ENCODE assay signal across 12 mouse cellular contexts in genomic region chr15:78384220-78385116, GRCm38 (mm10). TPM values are rescaled to one million over a fixed set of nuclear protein-coding genes. Genes with fewer than 3 reads are reported as not detected.
A peak's percentile ranks its signal among the peaks of the same experiment; 100 is the strongest.
DNase-seq lines count a peak whose midpoint lies in the region; ATAC-seq lines count a peak whose summit lies in the region.
"Had no signal": no experiment of that assay in that cellular context is flagged by ENCODE, and none has a peak within 500 bp of the region (broad histone marks: within the 10 kb centered on the region; RNA-seq: fewer than 3 reads in every experiment).

No protein-coding gene starts in this region.

- DNase-seq in cerebellum, adult 9-11 months, result peak; percentile 45
- no peak for DNase-seq in cerebellum, postnatal 14 days
- DNase-seq in left cerebral cortex, postnatal 4 days, result peak; percentile 51
- DNase-seq in left cerebral cortex, postnatal 36 days (ENCODE audit: low spot score in 2 of 2), result no peak
- DNase-seq in layer of hippocampus, postnatal 14 days (ENCODE audit: low spot score in 2 of 2), result peak; percentile 60 to 74
- DNase-seq in spleen, postnatal 36 days (ENCODE audit: low spot score in 2 of 2), result no peak

- H3K27ac ChIP-seq in embryonic facial prominence, embryonic 15.5 days (replicated peaks), result 0 out of 2 replicates have a peak overlapping the region, but pooled peaks have one; percentile 18
- no peak overlapping the region for H3K27ac ChIP-seq in kidney, embryonic 15.5 days

- H3K36me3 ChIP-seq in embryonic facial prominence, embryonic 15.5 days, result no peaks in the 10 kb centered on the region
- H3K36me3 ChIP-seq in kidney, embryonic 15.5 days, result no peaks in the 10 kb centered on the region

- H3K4me3 ChIP-seq in embryonic facial prominence, embryonic 15.5 days (replicated peaks), result no peak overlapping the region
- no peak overlapping the region for H3K4me3 ChIP-seq in kidney, embryonic 15.5 days (replicated peaks)

- no peak overlapping the region for H3K4me2 ChIP-seq in embryonic facial prominence, embryonic 15.5 days (replicated peaks)
- no peak overlapping the region for H3K4me2 ChIP-seq in kidney, embryonic 15.5 days

- no peak for ATAC-seq in embryonic facial prominence, embryonic 15.5 days (ENCODE audit: insufficient number of reproducible peaks, low FRiP score, low TSS enrichment, low read depth)
- no peak for ATAC-seq in kidney, embryonic 15.5 days (replicated peaks; ENCODE audit: low FRiP score)

- WGBS in embryonic facial prominence, embryonic 15.5 days, result 61% methylated on average over 7 of the region's 7 CpGs
- 68% methylated on average over 7 of the region's 7 CpGs for WGBS in kidney, embryonic 15.5 days

- H3K9me3 ChIP-seq in embryonic facial prominence, embryonic 15.5 days (replicated peaks), result no peaks in the 10 kb centered on the region
- no peaks in the 10 kb centered on the region for H3K9me3 ChIP-seq in kidney, embryonic 15.5 days (replicated peaks)

- H3K4me1 ChIP-seq in embryonic facial prominence, embryonic 15.5 days, result 0 out of 2 replicates have a peak, but pooled peaks cover 6% of the 10 kb centered on the region
- H3K4me1 ChIP-seq in kidney, embryonic 15.5 days, result no peaks in the 10 kb centered on the region

- H3K27me3 ChIP-seq in embryonic facial prominence, embryonic 15.5 days, result no peaks in the 10 kb centered on the region
- no peaks in the 10 kb centered on the region for H3K27me3 ChIP-seq in kidney, embryonic 15.5 days

- no peak overlapping the region for H3K9ac ChIP-seq in embryonic facial prominence, embryonic 15.5 days
- no peak overlapping the region for H3K9ac ChIP-seq in kidney, embryonic 15.5 days

- intact Hi-C loops in left cerebral cortex, postnatal 4 days (cut with DNase I), result no loop called here
- intact Hi-C loops in left cerebral cortex, postnatal 36 days (cut with DNase I), result no loop called here

RNA-seq across cellular contexts. Expression of gene Tex33, which starts 11.2 kb away (rescaled TPM):
- not detected for total RNA-seq in left cerebral cortex, postnatal 4 days (2021)
- total RNA-seq in left cerebral cortex, postnatal 36 days (2021), result not detected
- 0.83 TPM in 1 of 2 replicates, not detected in the other for polyA plus RNA-seq in embryonic facial prominence, embryonic 15.5 days (2015; fragmentation: Nextera tagmentation; extraction: Ambion mirVana)
- total RNA-seq in layer of hippocampus, postnatal 14 days (2021), result under 1 TPM in 1 of 2 experiments, not detected in 1; 0.43 TPM
- polyA plus RNA-seq in kidney, embryonic 15.5 days (2015; fragmentation: Nextera tagmentation; extraction: Ambion mirVana), result not detected in 2 replicates
- total RNA-seq: adrenal gland, postnatal 4 days; gastrocnemius, postnatal 4 days; megakaryocyte progenitor cell, adult 5-6 weeks had no signal
- polyA plus RNA-seq: kidney, postnatal 0 days had no signal

RNA-seq across cellular contexts. Expression of gene Tst, which starts 21.2 kb away (rescaled TPM):
- 10 to 100 TPM; 29.2 to 30.4 TPM for total RNA-seq in left cerebral cortex, postnatal 4 days (2021)
- total RNA-seq in left cerebral cortex, postnatal 36 days (2021), result 10 to 100 TPM; 28.1 to 36.3 TPM
- 49.1 and 68.9 TPM in 2 replicates for polyA plus RNA-seq in embryonic facial prominence, embryonic 15.5 days (2015; fragmentation: Nextera tagmentation; extraction: Ambion mirVana)
- total RNA-seq in layer of hippocampus, postnatal 14 days (2021), result 10 to 100 TPM; 35.4 to 45.6 TPM
- 44.3 and 52.1 TPM in 2 replicates for polyA plus RNA-seq in kidney, embryonic 15.5 days (2015; fragmentation: Nextera tagmentation; extraction: Ambion mirVana)

RNA-seq across cellular contexts. Expression of gene Mpst, which starts 21.7 kb away (rescaled TPM):
- total RNA-seq in left cerebral cortex, postnatal 4 days (2021), result 10 to 100 TPM; 57.2 to 58.7 TPM
- 10 to 100 TPM; 32.9 to 37.0 TPM for total RNA-seq in left cerebral cortex, postnatal 36 days (2021)
- 2.8 and 4.1 TPM in 2 replicates for polyA plus RNA-seq in embryonic facial prominence, embryonic 15.5 days (2015; fragmentation: Nextera tagmentation; extraction: Ambion mirVana)
- 10 to 100 TPM; 39.5 to 41.9 TPM for total RNA-seq in layer of hippocampus, postnatal 14 days (2021)
- 3.3 and 4.1 TPM in 2 replicates for polyA plus RNA-seq in kidney, embryonic 15.5 days (2015; fragmentation: Nextera tagmentation; extraction: Ambion mirVana)

RNA-seq across cellular contexts. Expression of gene Kctd17, which starts 43.9 kb away (rescaled TPM):
- total RNA-seq in left cerebral cortex, postnatal 4 days (2021), result 100 to 1,000 TPM; 212 to 213 TPM
- 100 to 1,000 TPM; 349 TPM for total RNA-seq in left cerebral cortex, postnatal 36 days (2021)
- polyA plus RNA-seq in embryonic facial prominence, embryonic 15.5 days (2015; fragmentation: Nextera tagmentation; extraction: Ambion mirVana), result 59.0 and 62.5 TPM in 2 replicates
- 100 to 1,000 TPM; 254 to 262 TPM for total RNA-seq in layer of hippocampus, postnatal 14 days (2021)
- polyA plus RNA-seq in kidney, embryonic 15.5 days (2015; fragmentation: Nextera tagmentation; extraction: Ambion mirVana), result 40.0 and 45.8 TPM in 2 replicates

RNA-seq across cellular contexts. Expression of gene Csf2rb, which starts 58.9 kb away (rescaled TPM):
- 1 to 10 TPM; 1.3 to 2.4 TPM for total RNA-seq in left cerebral cortex, postnatal 4 days (2021)
- 1 to 10 TPM; 1.2 TPM for total RNA-seq in left cerebral cortex, postnatal 36 days (2021)
- polyA plus RNA-seq in embryonic facial prominence, embryonic 15.5 days (2015; fragmentation: Nextera tagmentation; extraction: Ambion mirVana), result 6.4 and 6.9 TPM in 2 replicates
- 1 to 10 TPM; 3.3 to 3.8 TPM for total RNA-seq in layer of hippocampus, postnatal 14 days (2021)
- 1.2 TPM in 2 replicates for polyA plus RNA-seq in kidney, embryonic 15.5 days (2015; fragmentation: Nextera tagmentation; extraction: Ambion mirVana)

Comparison
In these comparisons a context has a peak if more than half of its experiments do, and no peak if none do; other contexts are left out.
1. DNase-seq: peak in cerebellum, adult 9-11 months (single experiment), left cerebral cortex, postnatal 4 days (single experiment) and layer of hippocampus, postnatal 14 days (2 of 2); none in cerebellum, postnatal 14 days (0 of 2), left cerebral cortex, postnatal 36 days (0 of 2) and spleen, postnatal 36 days (0 of 2).